Mouse (Mus musculus) forebrain, embryonic 10.5 days (tissue): ENCODE data around the gene Pxt1. TPM values are rescaled to one million over a fixed set of nuclear protein-coding genes. Genes with fewer than 3 reads are reported as not detected.

Experiments
- DNase-seq: peaks from one replicate; pipeline ENCODE4 v3.0.0-alpha.2; 2017; ENCODE audit warnings: low spot score; ENCODE audit errors: extremely low spot score
- H3K27ac ChIP-seq: fragments of 300-500 bp; sonication (generic); 2 replicates; pipeline ENCODE4 v1.5.1; 2016; ENCODE audit warnings: mild to moderate bottlenecking
- H3K27me3 ChIP-seq: fragments of 300-500 bp; sonication (generic); 2 replicates; pipeline ENCODE4 v1.6.1; 2016; ENCODE audit warnings: mild to moderate bottlenecking; ENCODE audit not compliant: poor library complexity, severe bottlenecking
- H3K36me3 ChIP-seq: fragments of 300-500 bp; sonication (generic); replicated peaks from 2 replicates; pipeline ENCODE4 v1.6.1; 2016; ENCODE audit warnings: mild to moderate bottlenecking, moderate library complexity
- H3K4me1 ChIP-seq: fragments of 300-500 bp; sonication (generic); 2 replicates; pipeline ENCODE4 v1.6.1; 2016
- H3K4me3 ChIP-seq: fragments of 300-500 bp; sonication (generic); 2 replicates; pipeline ENCODE4 v1.5.1; 2016; ENCODE audit warnings: mild to moderate bottlenecking, moderate library complexity
- H3K9me3 ChIP-seq: fragments of 300-500 bp; sonication (generic); 2 replicates; pipeline ENCODE4 v1.6.1; 2016; ENCODE audit warnings: mild to moderate bottlenecking, moderate library complexity
- WGBS: fragments of 180-500 bp; shearing (Covaris S2); methylation state at CpG from one replicate; pipeline ENCODE4 v1.1.7; 2016; 5-methylcytosine and 5-hydroxymethylcytosine counted together
- polyA plus RNA-seq: library from polyadenylated mRNA; unstranded; fragments of >200 nt; fragmentation: Nextera tagmentation; extraction: Ambion mirVana; gene quantifications from 2 replicates; pipeline ENCODE4 v1.2.1, GENCODE M21; 2016

Gene Pxt1
- polyA plus RNA-seq, 1 experiment from 2014 or later = not detected

DNA sequence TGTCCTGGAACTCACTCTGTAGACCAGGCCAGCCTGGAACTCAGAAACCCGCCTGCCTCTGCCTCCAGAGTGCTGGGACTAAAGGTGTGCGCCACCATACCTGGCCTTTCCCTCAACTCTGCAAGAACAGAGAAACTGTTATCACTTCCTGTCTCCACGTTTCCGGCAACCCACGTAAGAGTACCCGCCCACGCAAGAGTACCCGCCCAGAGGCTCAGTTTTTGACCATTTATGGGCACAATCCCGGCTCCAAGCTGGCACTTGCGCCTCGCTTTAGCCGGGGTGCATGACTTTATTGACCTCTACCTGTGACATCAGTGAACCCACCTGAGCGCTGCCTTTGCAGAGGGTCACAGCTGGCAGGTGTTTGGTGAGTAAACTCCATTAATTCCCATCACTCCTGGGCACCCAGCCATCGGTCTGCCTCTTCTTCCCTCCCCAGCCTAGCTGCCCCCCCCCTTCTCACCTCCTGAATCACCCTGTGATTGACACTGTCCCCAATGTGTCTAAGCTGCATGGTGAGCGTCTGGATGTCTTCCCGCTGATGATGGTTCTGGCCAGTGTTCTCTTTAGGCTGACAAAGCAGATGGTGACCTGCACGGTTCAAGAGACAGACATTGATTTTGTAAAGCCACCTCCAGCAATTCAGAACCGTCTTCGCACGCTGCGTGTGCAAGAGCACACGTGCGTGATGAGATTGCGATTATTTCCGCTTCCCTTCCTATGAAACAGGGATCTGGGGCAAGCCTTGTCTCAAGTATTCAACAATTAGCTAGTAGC, 2.7 kb downstream of the Pxt1 start:
- DNase-seq = no peak
- Histone ChIP-seq H3K27ac (no peak overlapping the region), H3K36me3 (no peaks in the 10 kb centered on the region), H3K4me1 (no peaks in the 10 kb centered on the region), H3K4me3 (no peak overlapping the region), H3K9me3 (peaks cover 14% of the 10 kb centered on the region), H3K27me3 (no peaks in the 10 kb centered on the region)
- 93% methylated on average over 25 of the region's 25 CpGs for WGBS

DNA sequence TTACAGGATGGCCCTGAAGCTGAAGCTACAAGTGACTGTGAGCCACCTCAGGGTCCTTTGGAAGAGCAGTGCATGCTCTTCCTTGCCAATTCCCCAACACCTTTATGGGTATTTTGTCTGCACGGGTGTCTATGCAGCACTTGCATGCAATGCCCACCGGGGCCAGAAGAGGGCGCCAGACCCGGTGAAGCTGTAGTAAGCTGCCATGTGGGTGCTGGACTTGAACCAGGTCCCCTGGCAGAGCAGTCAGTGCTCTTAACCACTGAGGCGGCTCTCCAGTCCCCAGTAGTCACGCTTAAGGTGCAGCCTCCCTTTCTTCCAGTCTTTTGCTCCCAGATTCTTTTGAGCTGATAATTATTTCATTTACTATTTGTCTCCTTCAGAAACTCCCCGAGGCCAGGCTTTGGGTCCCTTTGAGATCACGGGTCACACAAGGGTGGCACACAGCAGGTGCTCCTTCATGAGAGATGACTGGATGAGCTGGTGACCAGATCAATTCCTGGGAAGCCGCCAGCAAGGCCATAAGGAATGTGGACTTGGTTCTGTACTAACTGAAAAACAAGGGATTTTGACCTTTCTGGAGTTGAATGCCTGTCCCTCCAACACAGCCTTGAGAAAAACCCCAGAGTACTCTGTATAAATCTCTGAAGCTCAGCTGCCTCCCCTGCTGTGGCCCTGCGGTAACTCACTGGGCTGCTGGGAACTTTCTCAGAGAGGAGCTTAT, 6.9 kb downstream of the Pxt1 start:
- WGBS = 83% methylated on average over 10 of the region's 10 CpGs
- H3K36me3 ChIP-seq = no peaks in the 10 kb centered on the region

DNA sequence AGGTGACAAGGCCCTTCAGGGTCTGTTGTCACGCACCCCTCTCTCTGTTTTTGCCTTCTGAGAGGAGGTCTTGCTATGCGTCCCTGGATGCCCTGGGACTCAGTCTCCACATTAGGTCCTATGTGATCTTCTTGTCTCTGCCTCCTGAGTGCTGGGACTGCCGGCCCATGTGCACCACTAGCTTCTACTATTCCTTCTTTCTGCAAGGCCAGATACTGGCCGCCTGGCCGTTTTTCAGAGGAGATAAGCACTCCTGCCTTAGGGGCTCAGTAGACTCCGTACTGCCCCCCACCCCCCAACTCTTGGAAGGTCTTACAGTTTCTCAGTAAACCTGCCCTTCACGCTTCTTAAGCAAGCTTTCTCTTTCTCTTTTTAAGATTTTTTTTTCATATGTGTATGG, 7.5 kb downstream of the Pxt1 start:
- Histone ChIP-seq H3K4me3 (no peak overlapping the region), H3K4me1 (0 out of 2 replicates have a peak, but pooled peaks cover 5% of the 10 kb centered on the region), H3K27me3 (no peaks in the 10 kb centered on the region), H3K9me3 (peaks cover 8% of the 10 kb centered on the region), H3K27ac (no peak overlapping the region), H3K36me3 (no peaks in the 10 kb centered on the region)
- no peak for DNase-seq
- 84% methylated on average over 7 of the region's 7 CpGs for WGBS

More for the DNA sequence above, 6.9 kb downstream of the Pxt1 start:
- no peaks in the 10 kb centered on the region for H3K4me1 ChIP-seq
- DNase-seq = no peak
- H3K4me3 ChIP-seq = no peak overlapping the region
- no peak overlapping the region for H3K27ac ChIP-seq
- H3K27me3 ChIP-seq = no peaks in the 10 kb centered on the region
- peaks cover 10% of the 10 kb centered on the region for H3K9me3 ChIP-seq

DNA sequence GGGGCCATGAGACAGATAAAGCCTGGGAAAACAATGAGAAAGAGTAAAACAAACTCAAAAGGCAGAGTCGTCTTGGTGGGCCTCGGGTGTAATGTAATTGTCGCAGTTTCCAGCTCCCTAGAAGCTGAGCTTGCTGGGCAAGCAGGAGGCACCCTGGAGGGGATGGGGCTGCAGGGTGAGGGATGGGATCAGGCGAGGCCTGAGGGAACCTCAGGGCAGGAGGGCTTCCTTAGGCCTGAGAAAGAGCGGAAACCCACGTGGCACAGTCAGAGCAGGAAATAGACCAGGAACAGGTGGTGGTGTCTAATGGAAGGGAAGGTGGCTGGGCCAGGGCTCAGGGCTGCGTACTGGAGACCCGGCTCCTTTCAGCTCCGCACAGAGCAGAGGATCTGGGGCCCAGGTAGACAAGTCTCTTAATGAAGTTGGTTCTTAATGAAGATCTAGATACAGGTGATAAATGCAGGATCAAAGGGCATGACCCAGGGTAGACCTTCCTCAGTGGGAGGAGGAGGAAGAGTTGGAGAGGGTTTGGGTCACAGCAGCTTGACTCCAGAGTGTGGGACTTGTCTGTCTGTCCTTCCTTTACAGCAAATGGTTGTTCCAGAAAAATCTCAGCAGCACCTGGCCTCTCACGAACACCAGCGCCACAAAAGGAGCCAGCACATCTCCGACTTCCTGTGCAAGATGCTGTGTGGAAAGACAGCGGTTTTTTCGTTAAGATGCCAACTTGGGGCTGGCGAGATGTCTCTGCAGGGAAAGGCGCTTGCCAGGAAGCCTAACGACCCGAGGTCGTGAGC, 9.3 kb downstream of the Pxt1 start:
- Histone ChIP-seq H3K36me3 (no peaks in the 10 kb centered on the region), H3K27ac (no peak overlapping the region; the same call in 1 of the 2 replicates), H3K27me3 (no peaks in the 10 kb centered on the region), H3K9me3 (peaks cover 4% of the 10 kb centered on the region; the same call in 1 of the 2 replicates), H3K4me3 (no peak overlapping the region), H3K4me1 (peaks cover 16% of the 10 kb centered on the region)
- no peak for DNase-seq
- WGBS = 80% methylated on average over 19 of the region's 19 CpGs

DNA sequence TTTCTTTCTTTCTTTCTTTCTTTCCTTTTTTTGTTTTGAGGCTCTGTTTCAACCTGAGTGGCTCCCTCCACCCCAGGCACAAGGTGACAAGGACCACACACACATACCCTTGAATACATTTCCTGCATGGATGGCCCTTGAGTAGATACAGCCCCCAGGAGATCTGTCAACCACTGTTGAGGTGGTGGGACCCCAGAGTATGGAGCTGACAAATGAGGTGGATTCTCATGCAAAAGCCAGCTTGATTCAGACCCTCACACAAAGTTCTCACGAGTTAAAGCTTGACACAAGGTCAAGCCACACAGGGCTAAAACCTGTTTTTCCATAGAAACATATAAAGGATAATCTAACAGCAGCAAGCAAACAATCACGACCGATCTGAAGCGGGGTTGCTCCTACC, 11.4 kb downstream of the Pxt1 start:
- Histone ChIP-seq H3K9me3 (peaks cover 4% of the 10 kb centered on the region; the same call in 1 of the 2 replicates), H3K27ac (no peak overlapping the region), H3K27me3 (no peaks in the 10 kb centered on the region), H3K36me3 (no peaks in the 10 kb centered on the region), H3K4me1 (peaks cover 16% of the 10 kb centered on the region), H3K4me3 (no peak overlapping the region)
- DNase-seq = no peak
- 91% methylated on average over 4 of the region's 4 CpGs for WGBS

DNA sequence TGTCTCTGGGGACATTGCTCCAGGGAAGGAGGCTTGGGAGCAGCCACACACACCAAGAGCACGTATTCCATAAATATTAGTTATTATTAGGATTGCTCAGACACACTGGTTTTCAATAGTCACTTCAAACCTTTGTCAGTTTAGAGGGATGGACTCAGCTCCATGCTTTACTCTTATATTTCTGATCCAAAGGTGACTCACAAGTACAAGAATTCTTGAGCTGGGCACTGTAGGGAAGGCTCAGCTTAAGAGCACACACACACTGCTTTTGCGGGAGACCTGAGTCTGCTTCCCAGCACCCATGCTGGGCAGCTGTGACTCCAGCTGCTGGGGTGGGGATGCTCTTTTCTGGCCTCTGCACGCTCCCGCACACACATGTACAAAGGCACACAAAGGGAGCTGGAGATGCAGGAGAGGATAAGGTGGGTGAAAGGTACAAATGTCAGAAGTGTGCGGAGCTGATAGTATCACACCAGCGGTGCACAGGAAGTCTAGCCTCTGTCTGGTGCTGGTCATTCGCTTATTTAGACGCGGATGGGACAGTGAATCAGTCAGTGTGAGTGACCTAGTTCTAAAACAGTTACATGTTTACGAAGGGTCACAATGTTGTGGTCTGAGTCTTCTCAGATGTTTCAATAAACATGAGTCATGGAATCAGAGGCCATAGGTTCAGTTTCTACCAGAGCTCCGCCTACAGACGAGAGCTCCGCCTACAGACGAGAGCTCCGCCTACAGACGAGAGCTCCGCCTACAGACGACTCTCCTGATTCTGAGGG, 12.0 kb downstream of the Pxt1 start:
- no peak overlapping the region for H3K4me3 ChIP-seq
- H3K4me1 ChIP-seq = peaks cover 16% of the 10 kb centered on the region
- WGBS = 93% methylated on average over 18 of the region's 18 CpGs
- no peaks in the 10 kb centered on the region for H3K27me3 ChIP-seq
- no peaks in the 10 kb centered on the region for H3K36me3 ChIP-seq
- peak overlapping the region; percentile 86; the same call in 1 of the 2 replicates for H3K27ac ChIP-seq
- H3K9me3 ChIP-seq = peaks cover 3% of the 10 kb centered on the region; the same call in 1 of the 2 replicates
- no peak for DNase-seq

DNA sequence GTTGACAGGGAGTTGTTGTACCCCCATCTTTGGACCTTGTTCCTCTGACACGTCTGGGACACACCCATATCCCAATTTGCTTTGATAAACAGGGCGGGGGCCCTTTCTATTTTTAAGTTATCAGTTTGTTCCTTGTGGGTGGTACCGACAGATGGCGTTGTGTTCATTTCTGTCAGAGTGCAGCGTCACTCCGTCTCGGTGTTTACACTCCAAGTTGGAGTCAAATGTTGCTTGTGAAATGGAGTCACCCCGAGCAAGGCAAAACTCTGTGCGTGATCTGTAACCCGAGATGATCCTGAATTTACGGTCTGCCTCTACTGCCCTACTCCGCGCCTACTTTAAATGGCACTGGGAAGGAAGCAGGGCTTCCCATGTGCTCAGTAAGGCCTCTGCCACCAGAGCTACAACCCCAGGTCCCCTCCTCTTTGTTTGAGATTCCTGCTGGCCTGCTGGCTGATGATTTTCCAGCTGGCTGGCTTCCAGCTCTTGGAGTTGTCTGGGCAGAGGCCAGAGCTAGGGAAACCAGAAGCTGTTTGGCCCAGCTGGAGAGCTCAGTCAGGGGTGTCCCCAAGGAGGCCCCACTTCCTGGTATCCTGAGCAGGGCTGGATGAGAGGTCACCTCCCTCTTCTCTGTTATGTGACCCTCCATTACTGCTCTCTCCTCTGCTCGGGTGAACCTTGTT, 13.1 kb downstream of the Pxt1 start:
- DNase-seq = peak; percentile 41
- Histone ChIP-seq H3K27ac (peak overlapping the region; percentile 86), H3K27me3 (no peaks in the 10 kb centered on the region), H3K4me3 (peak overlapping the region; percentile 23), H3K36me3 (no peaks in the 10 kb centered on the region), H3K4me1 (peaks cover 22% of the 10 kb centered on the region), H3K9me3 (no peaks in the 10 kb centered on the region)
- WGBS = 38% methylated on average over 14 of the region's 14 CpGs

DNA sequence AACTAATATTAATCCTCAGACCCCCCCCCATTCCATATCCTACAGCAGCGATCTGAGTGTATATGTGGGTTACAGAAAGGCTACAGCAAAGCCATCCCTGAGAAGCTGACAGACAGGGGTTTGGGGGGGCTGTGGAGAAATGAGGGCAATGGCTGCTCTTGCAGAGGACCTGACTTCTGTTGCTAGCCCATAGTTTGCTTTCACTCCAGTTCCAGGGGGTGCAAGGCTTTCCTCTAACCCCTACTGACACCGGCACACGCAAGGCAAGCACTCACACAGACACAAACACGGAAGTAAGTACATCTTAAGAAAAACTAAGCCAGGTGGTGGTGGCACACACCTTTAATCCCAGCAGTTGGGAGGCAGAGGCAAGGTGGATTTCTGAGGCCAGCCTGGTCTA, 14.3 kb downstream of the Pxt1 start:
- Histone ChIP-seq H3K36me3 (no peaks in the 10 kb centered on the region), H3K4me3 (no peak overlapping the region), H3K9me3 (no peaks in the 10 kb centered on the region), H3K27ac (no peak overlapping the region), H3K27me3 (no peaks in the 10 kb centered on the region), H3K4me1 (peaks cover 22% of the 10 kb centered on the region)
- DNase-seq = no peak
- WGBS = 95% methylated on average over 4 of the region's 4 CpGs

DNA sequence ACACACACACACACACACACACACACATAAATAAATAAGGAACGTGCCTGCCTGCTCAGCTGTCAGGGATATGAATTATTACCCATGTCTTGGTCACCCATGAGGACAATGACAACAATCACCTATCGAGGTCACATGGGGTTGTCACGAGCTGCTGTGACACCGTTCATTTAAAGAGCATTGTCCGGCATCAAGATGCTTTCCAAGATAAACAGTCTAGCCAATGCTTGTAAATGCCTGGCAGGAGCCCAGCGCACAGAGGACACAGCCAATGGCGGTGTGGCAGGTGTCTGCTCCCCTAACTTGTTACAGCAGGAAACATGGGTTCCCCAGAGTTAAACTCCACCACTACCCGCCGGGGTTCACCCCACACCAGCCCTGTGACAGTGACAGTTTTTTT, 15.6 kb downstream of the Pxt1 start:
- Histone ChIP-seq H3K27ac (no peak overlapping the region), H3K4me3 (no peak overlapping the region), H3K27me3 (no peaks in the 10 kb centered on the region), H3K9me3 (no peaks in the 10 kb centered on the region), H3K4me1 (peaks cover 31% of the 10 kb centered on the region), H3K36me3 (no peaks in the 10 kb centered on the region)
- 93% methylated on average over 9 of the region's 9 CpGs for WGBS
- no peak for DNase-seq

DNA sequence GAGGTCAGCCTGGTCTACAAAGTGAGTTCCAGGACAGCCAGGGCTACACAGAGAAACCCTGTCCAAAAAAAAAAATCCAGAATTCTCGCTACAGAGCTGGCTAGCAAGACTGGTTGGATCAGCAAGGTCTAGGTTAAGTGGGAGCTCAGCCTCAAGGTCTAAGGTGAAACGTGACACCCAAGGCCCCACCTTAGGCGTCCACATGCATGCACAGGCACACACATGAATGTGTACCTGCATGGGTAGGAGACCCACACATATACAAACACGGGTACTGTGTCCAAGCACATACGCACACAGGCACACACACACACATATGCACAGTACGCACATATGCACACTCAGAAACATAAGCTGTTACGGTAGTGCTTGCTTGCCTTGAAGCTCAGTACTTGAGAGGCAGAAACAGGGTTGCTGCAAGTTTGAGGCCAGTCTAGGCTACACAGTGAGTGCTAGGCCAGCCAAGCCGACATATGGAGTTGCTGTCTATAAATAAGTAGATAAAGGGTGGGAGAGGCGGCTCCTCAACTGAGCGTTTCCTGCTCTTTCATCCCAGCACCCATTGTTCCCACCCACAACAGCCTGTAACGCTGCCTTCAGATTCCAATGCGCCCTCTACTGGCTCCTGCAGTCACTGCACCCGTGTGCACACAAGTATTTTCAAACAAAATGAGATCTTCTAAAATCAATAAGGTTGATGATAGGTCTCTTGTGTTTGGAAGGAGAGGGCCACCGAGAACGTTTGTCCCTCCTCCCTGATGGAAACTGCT, 16.6 kb downstream of the Pxt1 start:
- Histone ChIP-seq H3K4me3 (no peak overlapping the region), H3K27ac (no peak overlapping the region), H3K27me3 (no peaks in the 10 kb centered on the region), H3K4me1 (peaks cover 34% of the 10 kb centered on the region), H3K9me3 (no peaks in the 10 kb centered on the region), H3K36me3 (no peaks in the 10 kb centered on the region)
- WGBS = 51% methylated on average over 15 of the region's 15 CpGs
- peak; percentile 58 for DNase-seq

DNA sequence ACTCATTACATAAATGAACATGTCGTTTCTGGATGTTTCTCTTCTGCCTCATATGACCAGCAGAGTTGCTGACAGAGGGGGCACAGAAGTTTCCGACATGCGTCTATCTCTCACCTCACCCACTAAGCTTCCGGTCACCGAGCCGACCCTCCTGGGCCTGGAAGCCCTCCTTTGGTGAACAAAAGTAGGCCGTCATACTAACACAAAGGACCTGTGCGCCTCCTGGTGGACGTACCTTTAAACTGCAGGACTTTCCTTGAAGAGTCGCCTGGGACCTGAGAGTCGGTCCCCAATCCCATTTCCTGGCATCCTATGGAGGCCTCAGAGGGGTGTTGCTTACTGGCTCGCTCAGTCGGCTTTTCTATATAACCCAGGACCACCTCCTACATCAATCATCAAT, 17.3 kb downstream of the Pxt1 start:
- Histone ChIP-seq H3K4me3 (no peak overlapping the region), H3K27ac (no peak overlapping the region), H3K4me1 (peaks cover 31% of the 10 kb centered on the region), H3K36me3 (no peaks in the 10 kb centered on the region), H3K9me3 (no peaks in the 10 kb centered on the region), H3K27me3 (no peaks in the 10 kb centered on the region)
- WGBS = 14% methylated on average over 13 of the region's 13 CpGs
- peak; percentile 83 for DNase-seq
